Mouse (Mus musculus) midbrain, embryonic 12.5 days (tissue): ENCODE measurements around the gene Nipsnap2. TPM values are rescaled to one million over a fixed set of nuclear protein-coding genes. Genes with fewer than 3 reads are reported as not detected.
"Not testable (repeated sequence)": the region's sequence is repeated elsewhere in the genome, so short reads cannot be mapped to it uniquely, and the experiment has no call there.

Source experiments
- ATAC-seq: fragments of 200-750 bp; cut with Nextera tagmentation; 2 replicates; pipeline ENCODE4 v1.8.0; 2017; ENCODE audit warnings: low read depth, moderate TSS enrichment, moderate library complexity; ENCODE audit not compliant: low FRiP score
- H3K27ac ChIP-seq: fragments of 300-500 bp; sonication (generic); replicated peaks from 2 replicates; pipeline ENCODE4 v1.5.1; 2016; ENCODE audit warnings: mild to moderate bottlenecking
- H3K27me3 ChIP-seq: fragments of 300-500 bp; sonication (generic); 2 replicates; pipeline ENCODE4 v1.6.1; 2016; ENCODE audit warnings: mild to moderate bottlenecking
- H3K36me3 ChIP-seq: fragments of 300-500 bp; sonication (generic); 2 replicates; pipeline ENCODE4 v1.6.1; 2016
- H3K4me1 ChIP-seq: fragments of 300-500 bp; sonication (generic); 2 replicates; pipeline ENCODE4 v1.6.1; 2016
- H3K4me2 ChIP-seq: fragments of 300-500 bp; sonication (generic); replicated peaks from 2 replicates; pipeline ENCODE4 v1.6.1; 2016; ENCODE audit warnings: mild to moderate bottlenecking, moderate library complexity
- H3K4me3 ChIP-seq: fragments of 300-500 bp; sonication (generic); 2 replicates; pipeline ENCODE4 v1.5.1; 2016; ENCODE audit warnings: mild to moderate bottlenecking
- H3K9ac ChIP-seq: fragments of 300-500 bp; sonication (generic); replicated peaks from 2 replicates; pipeline ENCODE4 v1.6.1; 2016; ENCODE audit warnings: mild to moderate bottlenecking, moderate library complexity
- H3K9me3 ChIP-seq: fragments of 300-500 bp; sonication (generic); 2 replicates; pipeline ENCODE4 v1.6.1; 2016; ENCODE audit warnings: mild to moderate bottlenecking
- WGBS: fragments of 180-500 bp; shearing (Covaris S2); methylation state at CpG from one replicate; pipeline ENCODE4 v1.1.7; 2016; 5-methylcytosine and 5-hydroxymethylcytosine counted together
- polyA plus RNA-seq: library from polyadenylated mRNA; unstranded; fragments of >200 nt; fragmentation: Nextera tagmentation; extraction: Ambion mirVana; gene quantifications from 2 replicates; pipeline ENCODE4 v1.2.1, GENCODE M21; 2016

Nipsnap2 gene
- polyA plus RNA-seq: 81.5 and 83.3 TPM in 2 replicates

GRCm38 (mm10) chr5:129724834-129725773 lies at the start of gene Nipsnap2:
Nipsnap2 (plus strand) TSS chr5:129725063.
- under 1% methylated on average over 89 of the region's 93 CpGs for WGBS
- peak within 1 kb of the TSS; percentile 93 for H3K9ac ChIP-seq
- H3K9me3 ChIP-seq: no peaks in the 10 kb centered on the region
- peaks cover 1% of the 10 kb centered on the region; the same call in 1 of the 2 replicates for H3K36me3 ChIP-seq
- peak within 1 kb of the TSS; percentile 92 for H3K4me3 ChIP-seq
- peak; percentile 96 for ATAC-seq
- 0 out of 2 replicates have a peak, but pooled peaks cover 2% of the 10 kb centered on the region for H3K27me3 ChIP-seq
- peak within 1 kb of the TSS; percentile 56 for H3K4me2 ChIP-seq
- H3K4me1 ChIP-seq: peaks cover 27% of the 10 kb centered on the region
- peak within 1 kb of the TSS; percentile 89 for H3K27ac ChIP-seq

DNA sequence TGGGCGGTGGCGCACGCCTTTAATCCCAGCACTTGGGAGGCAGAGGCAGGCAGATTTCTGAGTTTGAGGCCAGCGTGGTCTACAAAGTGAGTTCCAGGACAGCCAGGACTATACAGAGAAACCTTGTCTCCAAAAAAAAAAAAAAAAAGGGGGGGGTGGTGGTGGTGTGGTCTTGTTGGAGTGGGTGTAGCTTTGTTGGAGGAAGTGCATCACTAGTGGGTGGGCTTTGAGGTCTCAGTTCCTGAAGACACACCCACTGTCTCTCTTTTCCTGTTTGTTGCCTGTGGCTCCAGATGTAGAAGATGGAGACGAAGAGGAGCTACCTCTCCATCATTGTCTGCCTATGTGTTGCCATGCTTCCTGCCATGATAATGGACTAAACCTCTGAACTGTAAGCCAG lies 39.7 kb upstream of the Nipsnap2 start:
- H3K27ac ChIP-seq, H3K27me3 ChIP-seq, H3K4me3 ChIP-seq, H3K4me2 ChIP-seq, H3K36me3 ChIP-seq, ATAC-seq, H3K4me1 ChIP-seq, H3K9me3 ChIP-seq, H3K9ac ChIP-seq: not testable (repeated sequence)
- 96% methylated on average over 5 of the region's 5 CpGs for WGBS

DNA sequence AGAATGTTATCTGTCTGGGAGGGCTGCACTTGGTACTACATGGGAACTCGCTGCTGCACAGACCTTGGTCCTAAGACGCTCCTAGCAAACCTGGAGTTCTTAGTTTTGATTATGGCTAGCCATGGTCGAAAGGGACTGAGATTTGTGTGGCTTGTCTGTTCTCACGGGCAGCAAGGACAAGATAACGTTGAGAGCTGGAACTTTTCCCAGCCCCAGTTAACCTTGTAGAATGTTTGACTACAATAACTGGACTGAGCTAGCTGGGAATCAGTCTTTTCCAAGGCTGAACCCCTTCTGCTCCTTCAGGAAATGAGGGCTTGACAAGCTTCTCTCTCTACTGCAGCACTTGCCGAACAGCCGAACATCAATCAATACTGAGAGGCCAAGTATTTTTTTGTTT lies 37.2 kb upstream of the Nipsnap2 start:
- H3K9me3 ChIP-seq: no peaks in the 10 kb centered on the region
- H3K36me3 ChIP-seq: no peaks in the 10 kb centered on the region
- H3K27me3 ChIP-seq: no peaks in the 10 kb centered on the region
- H3K4me2 ChIP-seq: no peak overlapping the region
- H3K4me3 ChIP-seq: no peak overlapping the region
- 88% methylated on average over 7 of the region's 7 CpGs for WGBS
- no peak overlapping the region for H3K27ac ChIP-seq
- H3K4me1 ChIP-seq: no peaks in the 10 kb centered on the region
- ATAC-seq: no peak
- H3K9ac ChIP-seq: no peak overlapping the region

DNA sequence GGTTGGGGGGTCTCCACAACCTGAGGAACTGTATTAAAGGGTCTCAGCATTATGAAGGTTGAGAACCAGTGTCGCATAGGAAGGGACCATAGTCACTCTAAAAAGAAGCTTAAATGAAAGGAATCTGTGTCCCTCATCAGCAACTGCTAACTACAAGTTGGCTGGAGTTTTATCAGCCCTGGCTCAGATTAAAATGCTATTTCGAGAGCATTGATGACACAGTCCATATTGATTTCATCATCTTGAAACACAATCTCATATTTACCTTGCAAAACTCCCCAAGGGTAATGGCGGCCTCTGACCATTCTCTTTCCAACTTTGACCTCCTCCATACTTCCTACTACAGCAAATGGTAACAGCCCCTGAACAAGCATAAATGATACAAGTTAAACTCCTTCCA lies 34.3 kb upstream of the Nipsnap2 start:
- Histone ChIP-seq H3K9ac (no peak overlapping the region), H3K27me3 (no peaks in the 10 kb centered on the region), H3K36me3 (no peaks in the 10 kb centered on the region), H3K4me2 (no peak overlapping the region), H3K9me3 (no peaks in the 10 kb centered on the region), H3K4me1 (no peaks in the 10 kb centered on the region), H3K27ac (no peak overlapping the region), H3K4me3 (no peak overlapping the region)
- WGBS: 87% methylated on average over 3 of the region's 3 CpGs
- ATAC-seq: no peak

- Histone ChIP-seq H3K36me3 (no peaks in the 10 kb centered on the region), H3K4me1 (no peaks in the 10 kb centered on the region), H3K9me3 (no peaks in the 10 kb centered on the region), H3K27ac (no peak overlapping the region), H3K9ac (no peak overlapping the region), H3K27me3 (no peaks in the 10 kb centered on the region), H3K4me2 (no peak overlapping the region), H3K4me3 (no peak overlapping the region)
- no peak for ATAC-seq
- 36% methylated on average over 2 of the region's 2 CpGs for WGBS
Measured at GRCm38 (mm10) chr5:129700506-129700905, 24.4 kb upstream of the Nipsnap2 start.

GRCm38 (mm10) chr5:129701706-129702105 lies 23.2 kb upstream of the Nipsnap2 start:
- no peaks in the 10 kb centered on the region for H3K27me3 ChIP-seq
- H3K9me3 ChIP-seq: no peaks in the 10 kb centered on the region
- no peaks in the 10 kb centered on the region for H3K4me1 ChIP-seq
- H3K4me3 ChIP-seq: no peak overlapping the region
- ATAC-seq: no peak
- no peaks in the 10 kb centered on the region for H3K36me3 ChIP-seq
- no peak overlapping the region for H3K9ac ChIP-seq
- no peak overlapping the region for H3K27ac ChIP-seq
- no peak overlapping the region for H3K4me2 ChIP-seq
- WGBS: 76% methylated on average over 1 of the region's 1 CpGs

DNA sequence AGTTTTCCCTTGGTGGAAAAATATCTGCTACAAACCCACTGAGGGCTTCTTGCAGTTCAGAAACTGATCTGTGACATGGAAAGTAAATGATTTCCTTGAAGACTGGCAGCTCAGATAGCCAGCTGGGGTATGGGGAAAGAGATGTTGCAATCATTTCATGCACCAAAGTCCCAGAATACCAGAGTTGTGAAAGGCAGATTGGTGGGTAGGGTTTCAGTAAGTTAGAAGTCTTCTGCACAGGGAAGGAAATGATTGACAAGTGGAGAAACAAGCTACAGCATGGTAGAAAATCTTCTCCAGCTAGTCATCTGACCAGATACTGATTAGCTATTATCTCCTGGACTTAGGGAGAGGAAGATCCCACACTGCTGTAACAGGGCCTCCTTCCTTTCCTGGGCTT lies 21.5 kb upstream of the Nipsnap2 start:
- H3K4me1 ChIP-seq: no peaks in the 10 kb centered on the region
- ATAC-seq: no peak
- H3K4me2 ChIP-seq: no peak overlapping the region
- H3K4me3 ChIP-seq: no peak overlapping the region
- no peak overlapping the region for H3K27ac ChIP-seq
- H3K9me3 ChIP-seq: no peaks in the 10 kb centered on the region
- no peaks in the 10 kb centered on the region for H3K36me3 ChIP-seq
- no peak overlapping the region for H3K9ac ChIP-seq
- H3K27me3 ChIP-seq: no peaks in the 10 kb centered on the region

DNA sequence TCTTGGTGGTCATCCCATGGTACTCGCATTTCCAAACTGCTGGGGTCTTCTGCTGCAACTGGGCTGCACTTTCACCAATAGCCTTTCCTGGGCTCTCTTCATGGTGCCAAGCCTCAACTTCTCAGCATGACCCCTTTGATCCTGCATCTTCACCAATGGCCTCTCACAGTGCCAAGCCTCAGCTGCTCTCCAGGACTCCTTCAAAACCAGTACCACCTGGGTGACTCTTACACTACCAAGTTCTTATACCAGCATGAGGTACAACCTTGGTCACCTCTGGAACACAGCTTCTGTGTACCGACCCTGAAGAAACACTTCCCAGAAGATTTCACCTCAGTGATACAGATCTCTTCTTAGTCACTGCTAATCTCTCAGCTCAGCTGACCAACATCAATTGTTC lies 16.5 kb upstream of the Nipsnap2 start, which contains the start of gene Sept14:
Gene Sept14, minus strand, starts transcription at position 101 of the 400 bp plus-strand sequence.
- no peak for ATAC-seq
- Histone ChIP-seq H3K4me2 (no peak within 1 kb of the TSS), H3K27ac (no peak within 1 kb of the TSS), H3K36me3 (no peaks in the 10 kb centered on the region), H3K9me3 (no peaks in the 10 kb centered on the region), H3K9ac (no peak within 1 kb of the TSS), H3K4me3 (no peak within 1 kb of the TSS), H3K27me3 (peaks cover 5% of the 10 kb centered on the region; the same call in 1 of the 2 replicates), H3K4me1 (no peaks in the 10 kb centered on the region)
- 69% methylated on average over 2 of the region's 2 CpGs for WGBS

- H3K27me3 ChIP-seq: 0 out of 2 replicates have a peak, but pooled peaks cover under 1% of the 10 kb centered on the region
- ATAC-seq: peak; percentile 97
- peak within 1 kb of the TSS; percentile 69 for H3K4me2 ChIP-seq
- H3K27ac ChIP-seq: no peak within 1 kb of the TSS
- H3K4me3 ChIP-seq: peak within 1 kb of the TSS; percentile 81
- no peaks in the 10 kb centered on the region for H3K9me3 ChIP-seq
- peak within 1 kb of the TSS; percentile 82 for H3K9ac ChIP-seq
- H3K4me1 ChIP-seq: peaks cover 9% of the 10 kb centered on the region
- peaks cover 32% of the 10 kb centered on the region for H3K36me3 ChIP-seq
- under 1% methylated on average over 33 of the region's 33 CpGs for WGBS
Measured at GRCm38 (mm10) chr5:129715326-129715861, 9.5 kb upstream of the Nipsnap2 start, which contains the start of gene Mrps17. Mrps17 (plus strand) TSS chr5:129715497.

- H3K27ac ChIP-seq: no peak overlapping the region
- WGBS: 86% methylated on average over 9 of the region's 9 CpGs
- peaks cover 9% of the 10 kb centered on the region for H3K4me1 ChIP-seq
- no peaks in the 10 kb centered on the region for H3K27me3 ChIP-seq
- no peak overlapping the region for H3K4me3 ChIP-seq
- peaks cover 32% of the 10 kb centered on the region for H3K36me3 ChIP-seq
- no peak overlapping the region for H3K9ac ChIP-seq
- no peak for ATAC-seq
- H3K4me2 ChIP-seq: no peak overlapping the region
- H3K9me3 ChIP-seq: no peaks in the 10 kb centered on the region
Measured at GRCm38 (mm10) chr5:129717016-129717415, 7.8 kb upstream of the Nipsnap2 start.

DNA sequence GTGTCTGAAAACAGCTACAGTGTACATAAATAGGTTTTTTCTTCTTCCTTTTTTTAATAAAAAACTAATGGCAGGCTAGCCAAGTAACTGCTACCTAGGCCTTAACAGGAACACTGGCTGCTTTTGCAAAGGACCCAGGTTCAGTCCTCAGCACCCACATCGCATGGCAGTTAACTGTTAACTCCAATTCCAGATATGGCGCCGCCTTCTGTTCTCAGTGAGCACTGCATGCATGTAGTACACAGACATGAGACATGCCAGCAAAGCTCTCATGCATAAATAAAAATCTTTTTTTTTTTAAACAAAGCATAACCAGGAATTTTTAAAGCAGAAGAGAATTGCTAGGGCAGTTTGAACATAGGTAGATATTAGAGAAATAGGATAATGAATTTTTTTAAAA lies 4.7 kb upstream of the Nipsnap2 start:
- WGBS: 88% methylated on average over 3 of the region's 3 CpGs
- H3K4me1 ChIP-seq: peaks cover 6% of the 10 kb centered on the region

GRCm38 (mm10) chr5:129724268-129724667 lies 595 bp upstream of the Nipsnap2 start:
- peaks cover 26% of the 10 kb centered on the region for H3K4me1 ChIP-seq
- H3K9ac ChIP-seq: no peak overlapping the region
- 59% methylated on average over 4 of the region's 4 CpGs for WGBS
- H3K36me3 ChIP-seq: peaks cover 10% of the 10 kb centered on the region
- peak overlapping the region; percentile 56; the same call in 1 of the 2 replicates for H3K4me2 ChIP-seq
- H3K9me3 ChIP-seq: no peaks in the 10 kb centered on the region
- 0 out of 2 replicates have a peak, but pooled peaks cover 2% of the 10 kb centered on the region for H3K27me3 ChIP-seq
- no peak for ATAC-seq
- peak overlapping the region; percentile 92; the same call in 1 of the 2 replicates for H3K4me3 ChIP-seq
- H3K27ac ChIP-seq: no peak overlapping the region

More for the DNA sequence above, 4.7 kb upstream of the Nipsnap2 start:
- Histone ChIP-seq H3K9me3 (no peaks in the 10 kb centered on the region), H3K9ac (no peak overlapping the region), H3K27ac (no peak overlapping the region), H3K4me3 (no peak overlapping the region), H3K4me2 (no peak overlapping the region), H3K36me3 (peaks cover 32% of the 10 kb centered on the region), H3K27me3 (0 out of 2 replicates have a peak, but pooled peaks cover 2% of the 10 kb centered on the region)
- no peak for ATAC-seq
